Mouse (Mus musculus) adrenal gland, adult 18-20 months (tissue): ENCODE measurements around the gene Ppox. TPM values are rescaled to one million over a fixed set of nuclear protein-coding genes. Genes with fewer than 3 reads are reported as not detected.

Experiments
- DNase-seq, 2 experiments: peaks; one replicate each; pipeline ENCODE4 v3.0.0; 2021 to 2022; ENCODE audit warnings: low spot score in 2 of 2
- total RNA-seq, 2 experiments: library from RNA; stranded (reverse); gene quantifications; 1 replicate in 1 of 2; 2 replicates in 1 of 2; pipeline ENCODE4 v1.2.3; 2021

Gene Ppox
- total RNA-seq, 2 experiments from 2014 or later = 39.4 to 43.1 TPM

GRCm38 (mm10) chr1:171286517-171286916 lies 5.5 kb upstream of the Ppox start:
- no peak for DNase-seq

- no peak for DNase-seq
These were observed 4.3 kb upstream of the Ppox start for GRCm38 (mm10) chr1:171285096-171285892.

GRCm38 (mm10) chr1:171284491-171284890 lies 3.5 kb upstream of the Ppox start:
- no peak for DNase-seq

DNA sequence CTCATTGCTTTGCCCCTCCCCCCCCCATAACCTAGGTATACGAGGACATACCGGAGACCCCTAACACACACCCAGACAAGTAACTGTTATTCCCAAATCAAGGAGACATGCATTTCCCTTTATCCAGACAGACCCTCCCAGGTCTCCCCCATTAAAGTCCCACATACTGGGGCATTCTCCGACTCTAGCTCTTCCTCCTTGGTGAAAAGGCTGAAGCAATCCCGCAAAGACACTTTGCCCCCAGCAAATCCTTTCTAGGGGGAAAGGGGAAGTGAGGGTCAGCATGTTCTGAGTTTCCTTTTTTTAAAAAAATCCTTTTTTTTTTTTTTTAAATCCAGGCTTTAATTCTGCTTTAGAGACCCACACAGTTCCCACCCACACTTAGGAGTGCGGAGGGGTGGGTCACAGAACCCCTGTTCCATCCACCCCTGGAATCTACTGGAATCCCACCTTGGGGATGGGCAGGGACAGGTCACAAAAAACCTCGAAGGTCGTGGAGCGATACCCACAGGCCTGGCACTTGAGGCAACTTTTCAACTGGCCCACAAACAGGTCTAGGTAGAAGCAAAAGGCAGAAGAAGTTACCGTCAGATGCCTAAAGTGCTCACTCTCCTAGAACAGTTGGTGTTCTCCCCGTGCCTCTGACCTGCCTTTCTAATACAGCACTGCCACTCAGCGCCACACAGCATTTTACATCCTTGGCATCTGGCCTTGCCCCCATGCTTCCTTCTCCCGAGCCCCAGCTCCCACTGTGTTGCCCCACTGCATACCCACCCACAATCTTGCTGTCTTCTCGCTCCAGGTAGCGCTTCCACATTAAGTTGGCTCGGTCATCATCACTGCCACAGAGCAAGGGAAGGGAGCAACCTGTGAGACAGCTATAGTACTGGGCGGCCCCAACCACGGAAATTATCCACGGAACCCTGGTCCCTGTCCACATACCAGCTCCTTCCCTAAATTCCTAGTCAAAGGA lies 2.5 kb upstream of the Ppox start:
- DNase-seq = no peak

DNA sequence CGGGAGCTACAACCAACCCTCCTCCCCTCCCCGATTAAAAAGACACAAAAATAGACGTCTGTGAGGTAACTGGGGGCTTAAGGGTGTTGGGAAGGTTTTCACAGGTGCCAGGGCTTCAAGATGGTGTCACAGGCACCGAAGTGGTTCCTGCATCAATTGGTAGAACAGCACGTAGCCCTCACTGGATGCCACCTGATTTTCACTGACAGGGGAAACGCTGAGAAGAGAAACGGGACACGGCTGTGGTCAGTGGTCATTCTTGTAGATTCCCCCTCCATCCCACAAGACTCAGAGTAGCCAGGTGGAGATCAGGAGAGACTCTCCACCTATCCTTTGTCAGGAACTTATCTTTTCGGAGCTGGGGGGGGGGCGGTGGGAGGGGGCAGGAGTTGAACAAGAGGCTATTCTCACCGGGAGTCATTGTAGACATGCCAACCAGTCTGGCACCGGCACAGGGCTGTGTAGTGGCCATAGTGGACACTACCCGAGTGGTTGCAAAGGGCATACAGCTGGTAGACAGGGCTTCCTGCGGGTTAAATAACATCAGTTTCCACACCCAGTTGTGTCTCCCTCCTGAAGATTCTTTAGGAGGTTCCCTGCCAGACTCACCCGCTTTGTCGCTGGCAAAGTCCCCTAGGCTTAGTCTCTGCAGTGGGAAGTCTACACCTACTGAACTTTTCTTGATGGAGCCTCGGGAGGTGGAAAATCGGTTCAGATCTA lies 1.3 kb upstream of the Ppox start:
- no peak for DNase-seq

- DNase-seq = peak; percentile 82 to 85
These were observed 540 bp upstream of the Ppox start for GRCm38 (mm10) chr1:171281528-171281923.

DNA sequence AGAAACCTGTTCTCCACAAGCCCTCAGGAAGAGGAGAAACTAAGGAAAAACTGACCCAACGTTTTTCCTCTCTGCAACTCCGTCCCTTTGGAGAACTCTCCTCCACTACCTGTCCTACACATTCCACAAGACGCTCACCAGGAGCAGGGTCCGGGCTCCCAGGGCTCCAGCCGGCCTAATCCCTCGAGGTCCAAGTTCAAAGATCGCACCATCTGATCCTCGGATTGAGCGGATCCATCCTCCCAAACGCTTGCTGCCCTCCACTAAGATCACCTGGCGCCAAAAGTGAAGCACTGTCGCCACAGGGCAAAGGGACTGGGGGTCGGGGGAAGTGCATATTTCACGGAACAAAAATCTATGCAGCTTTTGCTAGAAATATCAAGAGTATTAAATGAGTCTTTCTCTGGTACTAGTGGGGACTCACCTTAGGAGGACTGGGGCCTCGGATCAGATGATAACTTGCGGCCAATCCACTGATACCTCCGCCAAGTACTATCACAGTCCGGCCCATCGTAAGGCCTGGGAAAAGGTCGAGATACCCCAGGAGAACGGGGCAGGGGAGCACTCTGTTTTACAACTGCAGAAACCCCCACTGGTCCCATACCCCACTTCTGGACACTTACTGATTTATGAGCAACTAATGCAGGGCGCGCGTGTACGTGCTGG lies 603 bp downstream of the Ppox start:
- DNase-seq = peak in 1 of 2 experiments; percentile 16

DNA sequence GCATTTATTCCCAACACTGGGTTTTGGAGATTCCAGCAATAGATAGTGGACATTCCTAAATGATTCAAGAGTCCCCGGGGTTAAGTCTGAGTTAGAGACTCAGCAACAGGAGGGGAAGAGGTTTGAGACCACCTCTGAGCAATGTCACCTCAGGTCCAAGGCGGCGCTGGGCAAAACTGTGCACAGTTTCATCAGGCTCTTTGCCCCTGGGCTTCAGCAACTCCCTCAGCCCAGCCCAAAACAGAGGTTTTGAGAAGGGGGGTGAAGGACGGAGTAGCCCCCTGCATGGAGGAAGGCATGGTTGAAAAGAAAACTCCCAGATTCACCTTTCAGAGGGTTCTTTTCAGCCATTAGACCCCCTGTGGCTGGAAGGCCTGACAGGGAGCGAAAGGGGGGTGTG lies 1.3 kb downstream of the Ppox start:
- peak in 1 of 2 experiments; percentile 16 for DNase-seq

DNA sequence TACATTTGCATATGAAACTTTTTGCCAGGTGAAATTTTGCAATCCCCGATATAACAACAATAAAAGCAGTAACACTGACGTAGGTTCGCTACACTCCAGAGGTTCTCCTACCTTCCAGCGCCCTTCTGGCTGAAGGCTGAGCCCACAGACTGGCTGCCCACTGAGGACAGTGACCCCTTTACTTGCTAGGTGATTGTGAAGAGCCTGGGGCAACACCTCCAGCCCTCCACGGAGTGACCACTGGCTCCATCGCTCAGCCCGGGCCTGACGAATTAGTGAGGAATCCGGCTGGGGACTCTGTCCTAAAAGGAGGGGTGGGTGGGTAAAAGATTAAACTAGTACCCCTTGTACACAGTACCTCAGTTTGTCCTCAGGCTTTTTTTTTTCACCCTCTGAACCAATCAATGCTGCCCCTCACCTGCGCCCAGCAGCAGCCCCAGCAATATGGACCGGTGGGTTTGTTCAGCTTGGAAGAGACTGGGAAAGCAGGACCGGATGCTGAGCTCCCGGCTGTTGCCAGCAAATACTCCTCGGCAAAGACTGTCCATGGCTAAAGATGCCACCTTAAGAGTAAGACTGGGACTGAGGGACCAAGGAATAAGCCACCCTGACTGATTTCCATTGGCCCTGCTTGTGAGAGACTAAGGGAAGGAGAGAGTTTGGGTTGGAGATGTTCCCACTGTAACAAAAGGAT lies 1.8 kb downstream of the Ppox start:
- peak in 1 of 2 experiments; percentile 18 for DNase-seq

DNA sequence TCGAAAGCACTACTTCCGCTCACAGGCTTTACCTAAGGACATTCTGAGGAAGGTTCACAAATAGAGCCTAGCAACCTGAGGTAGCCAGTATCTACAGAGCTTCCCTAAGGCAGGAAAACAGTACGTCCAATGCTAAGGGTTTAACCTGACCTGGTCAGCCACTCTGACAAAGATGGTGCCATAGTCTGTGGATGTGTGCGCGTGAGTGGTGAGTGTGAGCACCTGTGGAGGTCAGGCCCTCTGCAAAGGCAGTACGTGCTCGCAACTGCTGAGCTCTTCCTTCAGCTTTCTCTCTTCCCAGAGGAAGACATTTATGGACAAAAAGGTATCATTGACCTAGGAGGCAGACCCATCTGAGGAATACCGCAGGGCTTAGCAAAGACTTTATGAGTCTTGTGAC lies 2.5 kb downstream of the Ppox start:
- DNase-seq = peak in 1 of 2 experiments; percentile 9

GRCm38 (mm10) chr1:171277736-171278135 lies 3.2 kb downstream of the Ppox start:
- DNase-seq = peak in 1 of 2 experiments; percentile 14

DNA sequence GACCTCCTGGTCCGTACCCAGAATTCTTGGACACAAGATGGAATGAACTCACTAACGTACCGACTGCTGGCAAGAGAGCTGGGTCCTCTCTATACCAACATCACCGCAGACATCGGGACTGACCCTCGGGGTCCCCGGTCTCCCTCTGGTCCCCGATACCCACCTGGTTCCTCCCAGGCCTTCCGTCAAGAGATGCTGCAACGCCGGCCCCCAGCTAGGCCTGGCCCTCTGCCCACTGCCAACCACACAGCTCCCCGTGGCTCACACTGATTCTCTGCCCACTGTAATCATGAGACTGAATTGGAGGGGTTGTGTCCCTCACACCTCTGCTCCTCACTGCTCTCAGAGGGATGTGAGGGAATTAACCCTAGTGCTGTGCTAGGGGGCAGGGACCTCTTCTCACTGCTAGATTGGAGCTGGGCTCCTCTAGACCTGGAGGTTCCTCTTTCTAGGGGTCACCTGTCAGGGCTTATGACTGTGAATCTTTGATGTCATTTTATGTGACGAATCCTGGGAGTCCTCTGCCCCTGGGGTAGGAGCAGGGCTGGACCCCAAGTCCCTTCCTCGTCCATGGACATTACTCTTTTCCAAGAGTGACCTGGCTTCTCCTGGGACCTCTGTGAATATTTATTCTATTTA lies 4.8 kb downstream of the Ppox start:
- DNase-seq = no peak

DNA sequence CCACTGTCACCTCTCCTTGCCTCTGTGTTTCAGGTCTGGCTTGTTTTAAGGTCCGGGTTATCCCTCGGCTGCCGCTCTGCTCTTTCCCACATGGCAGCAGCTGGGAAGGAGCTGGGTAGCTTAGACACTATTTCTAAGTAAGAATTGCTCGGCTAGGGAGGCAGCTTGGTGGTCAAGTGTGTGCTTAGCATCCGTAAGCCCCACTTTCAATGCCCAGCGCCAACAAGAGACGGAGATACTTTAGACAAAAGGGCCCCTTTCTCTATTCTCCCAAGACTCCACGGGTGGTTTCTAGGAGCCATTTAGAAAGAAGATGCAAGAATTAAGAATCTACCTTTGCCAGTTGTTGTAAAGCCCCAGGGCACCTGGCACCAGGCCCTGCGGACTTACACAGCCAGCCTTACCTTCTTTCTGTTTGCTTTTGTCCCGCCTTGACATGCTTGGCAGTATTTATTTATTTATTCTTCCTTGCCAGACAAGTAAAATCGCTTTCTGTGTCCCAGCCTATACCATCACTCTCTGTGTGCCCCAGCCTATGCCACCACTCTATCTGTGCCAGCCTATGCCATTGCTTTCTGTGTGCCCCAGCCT lies 5.7 kb downstream of the Ppox start:
- no peak for DNase-seq

GRCm38 (mm10) chr1:171274171-171274570 lies 6.8 kb downstream of the Ppox start:
- no peak for DNase-seq

DNA sequence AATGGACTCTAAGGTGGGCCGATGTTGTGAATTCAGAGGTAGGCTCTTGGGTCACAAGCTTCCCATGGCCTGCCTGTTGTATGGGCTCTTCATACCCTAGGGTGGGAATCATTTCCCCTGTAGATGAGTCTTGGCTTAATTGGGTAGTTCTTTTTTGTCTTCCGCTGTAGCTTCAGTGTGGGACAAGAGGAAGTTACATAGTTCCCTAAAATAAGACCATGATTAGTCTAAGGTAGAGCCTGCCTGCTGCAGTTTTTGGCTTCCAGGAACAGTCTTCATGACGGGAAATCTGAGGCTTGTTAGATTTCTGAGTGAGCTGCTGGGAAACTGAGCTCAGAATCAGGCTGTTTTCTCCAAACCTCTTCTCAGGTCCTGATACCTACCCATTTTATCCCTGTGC lies 8.9 kb downstream of the Ppox start:
- no peak for DNase-seq

- no peak for DNase-seq
These were observed 9.4 kb downstream of the Ppox start for GRCm38 (mm10) chr1:171271622-171272021.

DNA sequence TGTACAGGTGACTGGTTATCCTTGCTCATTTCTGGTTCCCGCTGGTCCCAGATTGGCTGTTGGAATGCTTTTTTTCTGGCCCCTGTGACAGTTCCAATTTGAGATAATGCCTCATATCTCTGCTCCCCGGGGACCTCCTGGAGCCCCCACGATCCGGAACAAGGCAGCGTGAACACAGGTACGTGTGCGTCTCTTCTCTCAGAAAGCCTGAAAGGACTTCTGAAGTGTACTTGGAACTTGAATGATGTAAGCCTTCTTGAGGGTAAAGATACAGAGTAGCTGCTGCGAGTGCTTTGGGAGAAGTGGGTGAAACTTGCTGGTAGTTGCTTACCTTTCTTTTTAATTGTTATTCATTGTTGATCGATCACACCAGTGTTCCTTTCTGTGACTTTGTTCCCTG lies 9.8 kb downstream of the Ppox start:
- DNase-seq = no peak

GRCm38 (mm10) chr1:171270573-171270900 lies 10.4 kb downstream of the Ppox start:
- DNase-seq = no peak

GRCm38 (mm10) chr1:171269848-171270572 lies 11.0 kb downstream of the Ppox start, which contains the start of gene B4galt3:
Gene B4galt3 (plus strand): TSS chr1:171270328.
- peak; percentile 99 for DNase-seq
